Mouse (Mus musculus): ENCODE measurements at regions not wholly inside any gene's neighbourhood (a gene's known extent, or its start where the extent isn't known, plus 50 kb on each side); places are given as distances from the start of the nearest gene placed in this dataset.
A peak's percentile ranks its signal among the peaks of the same experiment; 100 is the strongest.

GRCm38 (mm10) chr17:3962176-3962575, 266.1 kb upstream of the Nox3 start:
- DNase-seq (ENCODE audit: low spot score) = no peak

GRCm38 (mm10) chr17:3946540-3946939, 250.5 kb upstream of the Nox3 start:
- DNase-seq (ENCODE audit: low spot score) = no peak

- no peak for DNase-seq (ENCODE audit: low spot score)
Observed at GRCm38 (mm10) chr17:3936361-3936760, 240.3 kb upstream of the Nox3 start.

- no peak for DNase-seq (ENCODE audit: low spot score)
Observed at GRCm38 (mm10) chr17:3933208-3933607, 237.1 kb upstream of the Nox3 start.

- DNase-seq (ENCODE audit: low spot score) = no peak
Observed at GRCm38 (mm10) chr17:3932071-3932470, 236.0 kb upstream of the Nox3 start.

- no peak for DNase-seq (ENCODE audit: low spot score)
Observed at GRCm38 (mm10) chr17:3927106-3927505, 231.0 kb upstream of the Nox3 start.

GRCm38 (mm10) chr17:3920282-3920681, 224.2 kb upstream of the Nox3 start:
- no peak for DNase-seq (ENCODE audit: low spot score)

GRCm38 (mm10) chr17:3892826-3893225, 196.8 kb upstream of the Nox3 start:
- no peak for DNase-seq (ENCODE audit: low spot score)

- no peak for DNase-seq (ENCODE audit: low spot score)
Observed at GRCm38 (mm10) chr17:3883146-3883545, 187.1 kb upstream of the Nox3 start.

- no peak for DNase-seq (ENCODE audit: low spot score)
Observed at GRCm38 (mm10) chr17:3879075-3879474, 183.0 kb upstream of the Nox3 start.

- no peak for DNase-seq (ENCODE audit: low spot score)
Observed at GRCm38 (mm10) chr17:3869459-3870194, 173.6 kb upstream of the Nox3 start.

GRCm38 (mm10) chr17:3862384-3862783, 166.3 kb upstream of the Nox3 start:
- no peak for DNase-seq (ENCODE audit: low spot score)

- DNase-seq (ENCODE audit: low spot score) = no peak
Observed at GRCm38 (mm10) chr17:3836386-3836785, 140.3 kb upstream of the Nox3 start.

- DNase-seq (ENCODE audit: low spot score) = no peak
Observed at GRCm38 (mm10) chr17:3811187-3811586, 115.1 kb upstream of the Nox3 start.

GRCm38 (mm10) chr17:3803507-3803906, 107.4 kb upstream of the Nox3 start:
- DNase-seq (ENCODE audit: low spot score) = no peak

- DNase-seq (ENCODE audit: low spot score) = peak; percentile 50
Observed at GRCm38 (mm10) chr17:3792597-3792996, 96.5 kb upstream of the Nox3 start.

- DNase-seq (ENCODE audit: low spot score) = no peak
Observed at GRCm38 (mm10) chr17:3782156-3782555, 86.1 kb upstream of the Nox3 start.

- no peak for DNase-seq (ENCODE audit: low spot score)
Observed at GRCm38 (mm10) chr17:3777691-3778090, 81.6 kb upstream of the Nox3 start.

GRCm38 (mm10) chr17:3747808-3748335, 51.8 kb upstream of the Nox3 start:
- no peak for DNase-seq (ENCODE audit: low spot score)
